Mouse (Mus musculus) CH12.LX (cell line): Measurements from ENCODE around the gene Flywch2.
A peak's percentile ranks its signal among the peaks of the same experiment; 100 is the strongest.

ENCODE experiments used
- CTCF ChIP-seq, 2 experiments: IDR thresholded peaks in 1 of 2; conservative IDR thresholded peaks in 1 of 2; 2 replicates each; pipeline ENCODE4 v1.5.1; 2011 to 2012; ENCODE audit warnings: low read depth in 2 of 2, low read length in 2 of 2, improper control_type of control experiment in 1 of 2, inconsistent platforms in 1 of 2, mild to moderate bottlenecking in 1 of 2, moderate library complexity in 1 of 2
- HCFC1 ChIP-seq: IDR thresholded peaks from 2 replicates; pipeline ENCODE4 v1.6.1; 2012; ENCODE audit warnings: low read depth, mild to moderate bottlenecking, inconsistent platforms, low read length, improper control_type of control experiment
- POLR2AphosphoS2 ChIP-seq: IDR thresholded peaks from 2 replicates; pipeline ENCODE4 v1.6.1; 2011; ENCODE audit warnings: low read depth, low read length, improper control_type of control experiment
- ZC3H11A ChIP-seq: IDR thresholded peaks from 2 replicates; pipeline ENCODE4 v1.6.1; 2012; ENCODE audit warnings: low read depth, mild to moderate bottlenecking, inconsistent platforms, low read length, improper control_type of control experiment

GRCm38 (mm10) chr17:23771284-23772218 lies 14.3 kb downstream of the Flywch2 start, which contains the start of gene Flywch1:
- no peak for TF ChIP-seq ZC3H11A
- TF ChIP-seq CTCF (conservative IDR thresholded peaks at IDR 0.05 in 1 of 2, IDR thresholded peaks at IDR 0.05 in 1 of 2; ENCODE audit: low read depth in 2 of 2, low read length in 2 of 2): no peak
- no peak for TF ChIP-seq POLR2AphosphoS2
- peak; percentile 86 for TF ChIP-seq HCFC1
